Mouse (Mus musculus) myocyte (in vitro differentiated cells): Measurements from ENCODE around the gene Impdh1.

Source experiments
- CEBPB ChIP-seq: IDR thresholded peaks from 2 replicates; pipeline ENCODE4 v1.6.1; 2011; ENCODE audit warnings: mild to moderate bottlenecking, moderate library complexity; ENCODE audit not compliant: poor library complexity, insufficient read depth, severe bottlenecking
- POLR2A ChIP-seq: IDR thresholded peaks from one replicate; pipeline ENCODE4 v1.6.1; 2011; ENCODE audit warnings: low read depth, mild to moderate bottlenecking, control low read depth, moderate library complexity; ENCODE audit not compliant: insufficient read length
- USF1 ChIP-seq: IDR thresholded peaks from one replicate; pipeline ENCODE4 v1.6.1; 2011; ENCODE audit warnings: low read depth, mild to moderate bottlenecking, control low read depth, moderate library complexity

DNA sequence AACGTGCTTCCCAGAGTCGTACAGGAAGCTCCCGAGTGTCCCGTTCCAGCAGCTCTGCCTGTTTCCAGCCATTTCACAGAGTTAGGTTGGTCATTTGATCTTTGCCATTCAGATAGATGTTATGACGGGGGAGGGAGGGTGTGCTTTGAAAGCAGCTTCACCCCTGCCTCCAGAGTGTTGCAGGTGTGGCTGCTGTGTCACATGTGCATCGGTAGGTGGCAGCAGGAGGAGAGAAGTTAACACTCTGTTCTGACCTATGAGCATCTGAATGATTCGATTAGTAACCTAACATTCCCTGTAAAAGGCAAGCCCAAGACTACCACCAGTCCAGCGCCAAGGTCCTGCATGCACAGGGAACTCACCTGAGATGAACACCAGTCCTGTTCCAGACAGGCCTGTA, 18.1 kb upstream of the Impdh1 start:
- peak; percentile 25 for TF ChIP-seq USF1
- no peak for TF ChIP-seq POLR2A
- TF ChIP-seq CEBPB, result no peak
